Mouse (Mus musculus): ENCODE results near the gene C330007P06Rik.
"Not testable (repeated sequence)": the region's sequence is repeated elsewhere in the genome, so short reads cannot be mapped to it uniquely, and the experiment has no call there.

The C330007P06Rik gene

DNA sequence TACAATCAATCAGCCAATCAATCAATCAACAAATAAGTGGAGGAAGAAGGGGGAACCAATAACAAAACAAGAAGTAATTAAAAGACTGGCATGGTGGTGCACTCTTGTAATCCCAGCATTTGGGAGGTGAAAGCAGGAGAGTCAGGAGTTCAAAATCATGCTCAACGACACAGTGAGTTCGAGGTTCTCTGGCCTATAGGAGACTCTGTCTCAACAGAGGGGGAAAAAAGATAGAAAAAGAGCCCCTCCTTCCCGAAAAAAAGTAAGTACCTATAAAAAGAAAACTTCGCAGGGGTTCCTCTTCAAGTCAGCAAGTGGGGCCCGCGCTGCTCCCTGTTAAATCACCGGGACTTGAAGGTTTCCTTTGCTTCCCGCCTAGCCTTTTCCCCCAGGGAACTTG, at the start of gene C330007P06Rik, which contains the start of gene Ube2a:
TSS of gene C330007P06Rik (minus strand) at position 347 of the 400 bp plus-strand sequence.
TSS of gene Ube2a (plus strand) at position 136 of the 400 bp plus-strand sequence.
- no peak for DNase-seq (ENCODE audit: low read depth, low spot score)

DNA sequence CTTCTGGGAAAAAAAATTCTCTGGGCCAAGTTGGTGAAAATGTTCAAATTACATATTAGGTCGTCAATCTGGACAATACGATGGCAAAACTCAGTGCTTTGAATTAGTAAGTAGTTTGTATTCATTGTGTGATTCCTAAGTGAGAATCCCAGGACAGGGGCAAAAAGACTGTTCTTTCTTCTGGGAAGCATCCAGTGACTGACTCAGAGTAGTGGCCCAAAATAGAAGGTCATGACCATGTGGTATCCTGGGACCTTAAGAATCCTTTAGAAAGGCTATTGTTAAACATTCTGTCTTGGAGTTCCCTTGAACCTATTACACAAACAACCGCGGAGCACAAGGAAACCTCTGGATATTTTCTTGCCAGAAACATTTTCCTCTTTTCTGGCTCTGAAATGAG, 47.4 kb upstream of the C330007P06Rik start:
- DNase-seq (ENCODE audit: low read depth, low spot score): no peak

DNA sequence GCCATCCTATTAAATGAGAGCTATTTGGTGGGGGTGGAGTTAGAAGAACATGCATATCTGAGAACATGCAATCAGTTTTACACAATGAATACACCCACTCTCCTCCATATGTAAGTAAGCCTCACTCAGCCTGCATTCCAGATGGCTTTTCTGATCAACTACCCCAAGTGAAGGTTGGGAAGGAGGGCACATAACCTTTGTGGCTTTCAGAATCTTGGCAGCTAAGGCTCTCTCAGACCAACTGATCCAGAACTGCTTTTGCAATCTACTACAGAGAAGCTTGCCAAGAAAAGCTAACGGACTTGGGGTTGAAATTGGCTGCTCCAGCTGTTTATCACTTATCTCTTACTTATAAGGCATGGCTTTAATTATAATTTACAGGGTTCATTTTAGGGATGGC, 43.8 kb upstream of the C330007P06Rik start:
- no peak for DNase-seq (ENCODE audit: low read depth, low spot score)

DNA sequence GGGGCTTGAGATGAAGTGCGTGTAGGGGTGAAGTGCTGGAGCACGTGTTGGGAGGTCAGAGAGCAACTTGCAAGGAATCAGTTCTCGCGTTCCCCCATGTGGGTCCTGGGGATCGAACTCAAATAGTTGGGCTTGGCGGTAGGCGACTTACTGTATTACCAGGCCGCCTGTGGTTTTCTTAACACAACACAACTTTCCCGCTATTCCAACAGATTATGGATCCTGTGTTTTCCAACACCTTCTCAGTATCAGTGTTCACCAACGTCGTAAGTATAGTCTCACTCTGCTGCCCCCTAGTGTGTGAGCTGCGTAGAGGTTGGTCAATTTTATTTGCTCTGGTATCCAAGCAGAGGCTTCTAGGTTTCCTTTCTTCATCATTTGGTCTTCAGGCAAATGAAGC, 37.4 kb upstream of the C330007P06Rik start:
- peak; percentile 28 for DNase-seq (ENCODE audit: low read depth, low spot score)

DNA sequence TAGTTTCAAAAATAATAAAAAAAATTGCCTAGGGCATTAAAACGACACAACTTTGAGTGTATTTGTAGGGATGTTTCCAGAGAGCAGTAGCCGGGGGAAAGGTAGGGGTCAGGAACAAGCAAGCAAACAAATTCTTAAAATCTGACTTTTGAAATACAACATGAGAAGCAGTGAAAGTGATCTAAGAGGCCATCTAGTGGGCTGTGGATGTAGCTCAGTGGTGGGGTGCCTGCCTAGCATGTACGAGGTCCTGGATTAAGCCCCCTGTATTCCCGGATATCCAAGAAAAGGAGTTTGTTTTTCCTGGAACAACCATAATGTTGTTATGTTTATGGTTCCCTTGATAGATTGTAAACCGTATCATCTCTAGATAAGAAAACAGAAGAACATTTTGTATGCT, 32.6 kb upstream of the C330007P06Rik start:
- DNase-seq (ENCODE audit: low read depth, low spot score): no peak

DNA sequence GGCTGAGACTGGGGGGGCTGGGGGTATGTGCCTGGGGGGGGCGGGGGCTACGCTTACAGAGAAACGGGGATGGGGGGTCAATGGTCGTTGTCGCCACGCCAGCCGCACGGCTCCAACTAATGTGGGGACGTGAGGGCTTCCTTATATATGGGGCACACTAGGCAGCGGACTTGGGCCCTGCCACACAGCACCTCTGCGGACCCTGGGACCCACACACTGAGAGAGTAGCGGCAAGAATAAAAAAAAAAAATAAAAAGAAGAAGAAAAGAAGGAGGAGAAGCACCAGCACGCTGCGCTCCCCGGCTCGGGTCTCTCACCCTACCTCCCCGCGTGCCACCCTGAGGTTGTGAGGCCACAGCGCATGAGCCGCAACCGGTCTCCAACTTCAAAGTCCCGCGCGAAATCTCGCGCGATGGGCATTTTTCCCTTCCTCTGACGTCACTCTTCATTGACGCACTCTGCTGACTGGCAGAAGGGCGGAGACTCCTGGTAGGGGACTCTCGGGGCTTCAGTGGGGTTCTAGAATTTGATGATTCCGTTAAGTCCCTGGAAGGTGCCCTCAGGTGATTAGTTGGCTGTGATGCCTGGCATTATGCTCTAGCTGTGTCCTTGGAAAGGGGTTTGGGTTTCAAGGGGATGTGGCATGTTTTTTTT, 29.3 kb upstream of the C330007P06Rik start:
- peak; percentile 70 for DNase-seq (ENCODE audit: low read depth, low spot score)

DNA sequence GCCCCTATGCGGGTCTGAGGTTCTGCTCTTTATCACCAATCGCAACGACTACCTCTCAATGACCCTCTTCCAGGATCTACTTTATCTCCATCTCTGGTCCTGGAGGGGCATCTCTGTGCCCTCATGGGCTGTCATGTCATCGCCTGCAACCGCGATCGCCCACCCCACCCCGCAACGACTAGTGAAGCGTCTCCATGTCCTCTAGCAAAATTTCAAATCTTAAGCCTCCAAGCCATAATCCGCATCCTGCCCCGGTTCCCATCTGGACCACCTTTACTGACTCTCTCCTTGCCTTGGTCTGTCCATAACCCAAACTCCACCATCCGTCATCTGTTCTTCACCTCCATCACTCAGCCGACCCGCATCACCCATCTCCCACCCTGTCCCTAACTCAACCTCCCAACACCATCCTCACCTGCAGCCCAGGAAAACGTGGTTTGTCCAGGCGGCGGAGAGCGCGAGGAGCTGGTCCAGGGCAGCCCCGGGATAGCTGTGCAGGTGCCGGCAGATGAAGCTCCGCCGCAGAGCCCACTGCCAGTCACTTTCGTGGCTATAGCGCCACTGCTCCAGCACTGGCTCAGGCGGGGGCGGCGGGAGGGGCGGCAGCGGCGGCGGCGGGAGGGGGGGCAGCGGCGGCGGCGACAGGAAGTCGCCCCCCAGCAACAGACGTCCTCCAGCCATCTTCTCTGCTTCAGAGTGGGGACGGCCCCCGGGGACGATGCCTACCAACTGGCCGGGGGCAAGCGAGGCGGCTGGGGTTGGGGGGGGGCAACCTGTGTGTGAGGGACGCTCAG, 28.6 kb upstream of the C330007P06Rik start, which contains the start of gene Nkrf:
TSS of gene Nkrf (minus strand) at position 579 of the 794 bp plus-strand sequence.
- no peak for DNase-seq (ENCODE audit: low read depth, low spot score)

DNA sequence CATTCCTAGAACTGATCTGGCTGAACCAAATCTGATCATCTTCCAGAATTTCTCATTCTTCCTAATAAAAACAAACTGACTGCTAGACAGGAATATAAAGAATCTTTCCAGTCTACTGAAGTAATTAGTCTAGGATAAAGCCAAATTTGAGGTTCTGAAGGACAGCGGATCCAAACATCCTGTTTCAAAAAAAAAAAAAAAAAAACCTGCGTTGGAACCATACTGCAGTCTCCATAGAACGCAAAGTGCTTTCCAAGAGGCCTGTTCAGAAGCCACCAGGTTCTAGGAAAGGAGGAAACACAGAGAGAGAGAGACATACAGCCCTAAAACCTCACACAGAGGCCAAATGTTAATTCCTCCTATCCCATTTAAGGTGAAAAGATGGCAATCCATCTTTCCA, 27.7 kb upstream of the C330007P06Rik start:
- DNase-seq (ENCODE audit: low read depth, low spot score): no peak

DNA sequence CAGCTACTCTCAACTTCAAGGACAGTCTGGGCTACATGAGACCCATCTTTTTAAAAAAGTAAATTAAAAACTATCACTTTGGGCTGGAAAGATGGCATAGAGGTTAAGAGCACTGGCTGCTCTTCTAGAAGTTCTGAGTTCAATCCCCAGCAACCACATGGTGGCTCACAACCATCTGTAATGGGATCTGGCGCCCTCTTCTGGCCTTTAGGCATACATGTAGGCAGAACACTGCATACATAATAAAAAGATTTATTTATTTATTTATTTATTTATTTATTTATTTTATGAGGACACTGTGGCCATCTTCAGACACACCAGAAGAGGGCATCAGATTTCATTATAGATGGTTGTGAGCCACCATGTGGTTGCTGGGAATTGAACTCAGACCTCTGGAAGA, 25.0 kb upstream of the C330007P06Rik start:
- not testable (repeated sequence) for DNase-seq (ENCODE audit: low read depth, low spot score)

DNA sequence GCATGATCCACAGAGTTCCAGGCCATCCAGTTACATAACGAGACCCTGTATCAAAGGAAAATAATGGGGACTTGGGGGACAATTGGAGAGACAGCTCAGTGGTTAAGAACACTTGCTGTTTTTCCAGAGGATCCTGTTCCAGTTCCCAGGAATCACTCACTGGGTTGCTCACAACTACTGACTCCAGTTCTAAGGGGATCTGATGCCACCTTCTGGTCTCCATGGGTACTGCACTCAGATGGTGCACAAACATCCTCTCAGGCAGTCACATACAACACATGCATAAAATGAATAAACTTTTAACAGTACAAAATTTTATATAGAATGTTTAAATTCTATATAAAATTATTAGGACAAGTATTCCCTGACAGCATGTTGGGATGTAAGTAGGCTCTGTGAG, 10.8 kb upstream of the C330007P06Rik start:
- no peak for DNase-seq (ENCODE audit: low read depth, low spot score)

DNA sequence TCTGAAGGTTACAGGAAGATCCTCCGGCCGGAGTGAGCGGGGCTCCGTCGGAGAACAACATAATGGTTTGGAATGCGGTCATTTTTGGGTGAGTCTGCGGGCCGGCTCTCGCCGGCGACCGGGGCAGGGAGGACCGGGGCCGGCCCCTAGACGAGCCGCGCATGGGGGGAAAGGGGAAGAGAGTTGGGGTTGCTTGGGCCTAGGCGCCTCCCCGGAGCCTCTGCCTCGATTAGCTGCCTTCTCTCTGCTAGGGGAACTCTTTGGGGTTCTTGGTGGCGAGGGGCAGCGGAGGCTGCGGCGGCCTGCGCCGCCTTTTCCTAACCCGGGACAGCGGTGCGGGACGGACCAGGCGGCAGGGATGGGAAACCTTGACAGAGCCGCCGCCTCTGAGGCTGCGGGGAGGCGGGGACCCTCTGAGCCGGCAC, 805 bp upstream of the C330007P06Rik start:
- no peak for DNase-seq (ENCODE audit: low read depth, low spot score)

DNA sequence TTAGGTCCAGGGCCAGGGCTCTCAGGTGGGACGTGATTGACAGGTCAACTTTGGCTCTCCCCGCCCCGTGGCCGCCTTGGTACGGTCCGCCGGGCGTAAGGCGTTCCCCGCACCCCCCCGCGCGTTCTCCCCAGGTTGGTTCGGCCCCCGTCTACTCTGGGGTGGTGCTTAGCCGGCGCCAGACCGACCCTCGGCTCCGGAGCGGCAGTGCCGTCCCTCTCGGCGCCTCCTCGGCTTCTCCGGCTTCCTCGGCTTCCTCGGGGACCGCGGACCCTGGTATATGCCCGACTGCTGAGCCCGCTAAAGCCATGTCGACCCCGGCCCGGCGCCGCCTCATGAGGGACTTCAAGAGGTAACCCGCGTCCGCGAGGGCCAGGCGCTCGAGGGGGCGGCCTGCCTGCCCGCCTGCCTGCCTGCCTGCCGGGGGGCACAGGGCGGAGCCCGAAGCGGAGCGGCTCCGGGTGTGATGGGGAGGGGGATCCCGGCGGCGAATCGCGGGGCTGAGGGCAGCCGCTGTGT, 326 bp upstream of the C330007P06Rik start:
- peak; percentile 67 for DNase-seq (ENCODE audit: low read depth, low spot score)

DNA sequence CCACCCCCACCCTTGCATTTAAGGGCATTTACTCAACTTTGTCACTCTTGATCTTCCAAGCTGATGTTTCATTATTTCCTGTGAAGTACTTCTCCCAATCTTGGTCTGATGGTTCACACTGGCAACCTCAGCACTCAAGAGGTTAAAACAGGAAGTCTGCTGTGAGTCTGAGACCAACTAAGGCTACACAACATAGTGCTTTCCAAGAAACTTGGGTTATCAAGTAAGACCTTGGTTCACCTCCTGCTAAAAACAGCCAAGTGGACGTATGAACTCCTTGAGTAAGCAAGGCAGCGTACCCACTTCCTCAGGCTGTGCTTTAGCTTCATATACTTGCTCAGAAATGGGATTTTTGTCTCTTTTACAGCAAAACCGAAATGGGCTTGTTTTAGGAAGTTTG, 3.5 kb downstream of the C330007P06Rik start:
- no peak for DNase-seq (ENCODE audit: low read depth, low spot score)

DNA sequence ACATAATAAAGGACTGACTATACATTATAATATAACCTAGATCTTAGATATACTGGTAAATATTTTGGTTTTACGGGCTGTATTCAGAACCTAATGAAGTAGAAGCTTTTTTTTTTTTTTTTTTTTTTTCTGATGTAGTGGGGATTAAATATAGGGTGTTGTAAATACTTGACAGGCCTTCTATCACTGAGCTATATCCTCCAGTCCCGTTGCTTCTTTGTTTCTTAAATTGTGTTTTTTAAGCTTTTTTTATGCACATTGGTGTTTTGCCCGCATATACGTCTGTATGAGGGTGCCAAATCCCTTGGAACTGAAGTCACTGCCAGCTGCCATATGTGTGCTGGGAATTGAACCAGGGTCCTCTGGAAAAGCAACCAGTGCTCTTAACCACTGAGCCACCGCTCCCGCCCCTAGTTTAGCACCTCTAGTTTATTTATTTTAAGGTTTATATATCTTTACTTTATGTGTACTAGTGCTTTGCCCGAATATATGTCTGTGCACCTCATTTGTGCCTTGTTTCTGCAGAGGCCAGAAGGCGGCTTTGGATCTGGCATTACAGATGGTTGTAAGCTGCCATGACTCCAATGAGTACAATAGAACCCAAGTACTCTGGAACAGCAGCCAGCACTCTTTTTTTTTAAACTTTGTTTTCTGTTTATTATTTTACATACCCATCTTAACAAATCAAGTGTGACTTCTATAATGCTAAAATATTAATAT, 9.1 kb downstream of the C330007P06Rik start:
- DNase-seq (ENCODE audit: low read depth, low spot score): no peak

DNA sequence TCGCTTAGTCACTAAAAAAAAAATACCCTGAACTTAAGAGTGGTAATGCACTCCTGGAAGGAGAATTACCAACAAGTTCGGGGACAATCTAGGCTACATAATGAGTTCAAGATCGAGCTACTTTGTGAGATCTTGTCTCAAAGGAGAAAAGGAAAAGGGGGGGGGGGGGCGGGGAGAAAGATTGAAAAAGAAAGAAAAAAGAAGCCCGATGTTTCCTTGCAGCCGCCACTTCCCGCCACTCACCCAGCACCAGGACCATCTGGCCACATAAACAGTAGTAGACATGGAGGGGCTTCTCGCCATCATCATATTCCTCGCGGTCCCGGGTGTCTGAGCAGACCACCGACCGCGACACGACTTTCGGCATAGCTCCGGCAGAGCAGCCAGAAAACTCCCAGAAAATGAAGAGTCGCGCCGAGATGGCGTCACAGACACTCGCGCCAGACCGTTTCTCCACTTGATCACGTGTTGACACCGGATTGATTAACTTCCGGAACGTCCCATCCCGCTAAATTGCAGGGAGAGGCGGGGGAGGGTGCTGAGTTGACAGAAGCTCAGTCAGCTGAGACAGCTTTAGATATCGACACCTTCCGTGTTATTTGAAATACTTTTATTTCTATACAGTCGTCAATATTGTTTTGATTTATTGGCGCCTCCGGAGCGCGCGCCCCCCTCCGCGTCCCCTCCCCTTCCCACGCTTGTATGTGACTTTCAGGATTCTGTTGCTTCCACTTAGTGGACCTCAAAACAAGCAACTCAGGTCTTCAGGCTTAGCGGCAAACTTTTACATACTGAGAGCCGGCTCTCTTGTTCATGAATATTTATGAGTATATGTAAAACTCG, 9.9 kb downstream of the C330007P06Rik start:
- DNase-seq (ENCODE audit: low read depth, low spot score): peak; percentile 46

DNA sequence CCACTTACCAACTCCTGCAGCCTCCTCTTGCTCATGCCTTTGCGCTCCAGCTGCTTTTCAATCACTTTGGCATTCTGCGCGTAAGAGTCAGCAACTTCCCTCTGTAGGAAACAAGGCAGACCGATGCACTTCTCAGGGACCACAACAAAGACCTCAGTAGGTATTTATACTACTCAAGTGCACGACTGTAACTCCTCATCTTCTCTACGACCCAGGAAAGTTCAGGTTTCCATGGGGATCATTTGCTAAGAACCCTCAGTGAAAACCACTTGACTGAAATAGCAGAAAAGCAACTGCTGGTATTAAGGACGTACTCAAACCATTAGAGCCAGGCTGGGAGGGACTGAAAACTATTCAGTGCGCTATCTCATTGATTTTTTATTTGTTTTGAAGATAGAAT, 21.3 kb downstream of the C330007P06Rik start:
- no peak for DNase-seq (ENCODE audit: low read depth, low spot score)

DNA sequence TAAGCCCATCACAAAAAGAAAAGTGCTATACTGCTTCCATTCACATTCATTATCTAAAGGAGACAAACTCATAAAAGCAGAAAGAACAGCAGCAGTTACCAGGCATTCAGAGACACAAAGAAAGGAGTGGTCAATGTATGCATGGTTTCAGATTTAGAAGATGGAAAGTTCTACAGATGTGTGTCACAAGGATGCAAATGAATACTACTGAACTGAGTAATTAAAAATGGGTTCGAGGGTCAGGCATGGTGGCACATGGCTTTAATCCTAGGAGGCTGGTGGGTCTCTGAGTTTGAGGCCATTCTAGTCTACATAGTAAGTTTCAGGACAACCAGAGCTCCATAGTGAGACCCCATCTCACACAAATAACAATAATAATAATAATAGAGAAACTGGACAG, 26.8 kb downstream of the C330007P06Rik start:
- no peak for DNase-seq (ENCODE audit: low read depth, low spot score)

DNA sequence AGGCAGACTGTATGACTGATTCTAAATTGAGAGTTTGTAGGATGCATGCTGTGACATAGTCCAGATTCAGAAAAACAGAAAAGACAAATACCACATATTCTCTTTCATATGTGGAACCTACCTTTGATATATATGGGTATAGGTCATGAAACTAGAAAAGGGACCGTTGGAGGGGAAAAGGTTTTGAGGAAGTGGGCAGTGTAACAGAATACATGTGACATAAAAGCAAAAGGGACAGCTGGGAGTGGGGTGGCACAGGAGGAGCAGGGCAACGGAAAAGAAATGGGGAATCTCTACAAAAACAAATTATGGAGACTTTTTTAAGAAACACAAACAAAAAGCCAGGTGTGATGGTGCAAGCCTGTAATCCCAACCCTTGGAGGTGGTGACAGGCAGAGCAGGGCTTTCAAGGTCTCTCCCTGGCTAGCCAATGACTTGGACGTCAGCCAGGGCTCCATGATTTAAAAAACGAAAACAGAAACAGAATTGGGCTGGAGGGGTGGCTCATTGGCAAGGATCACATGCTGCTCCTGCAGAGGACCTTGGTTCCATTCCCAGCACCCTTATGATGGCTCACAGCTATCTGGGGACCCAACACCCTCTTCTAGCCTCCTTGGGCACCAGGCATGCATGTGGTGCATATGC, 30.4 kb downstream of the C330007P06Rik start:
- no peak for DNase-seq (ENCODE audit: low read depth, low spot score)

DNA sequence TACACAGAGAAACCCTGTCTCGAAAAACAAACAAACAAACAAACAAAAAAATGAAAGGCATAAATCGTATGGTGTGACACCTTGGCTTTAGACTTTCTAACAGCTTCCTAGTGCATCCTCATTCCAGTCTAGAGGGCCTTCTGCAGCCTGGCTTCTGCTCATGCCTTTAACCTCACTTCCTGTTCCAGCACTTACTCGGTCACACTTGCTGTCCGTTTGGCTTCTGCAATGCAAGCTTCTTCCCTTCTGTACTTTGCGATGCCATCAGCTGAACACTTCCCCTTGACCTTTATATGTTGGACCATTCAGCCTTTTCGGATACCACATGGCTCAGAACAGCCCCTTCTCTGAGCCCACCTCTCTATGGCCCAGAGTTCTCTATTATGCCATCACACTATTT, 32.2 kb downstream of the C330007P06Rik start:
- no peak for DNase-seq (ENCODE audit: low read depth, low spot score)

DNA sequence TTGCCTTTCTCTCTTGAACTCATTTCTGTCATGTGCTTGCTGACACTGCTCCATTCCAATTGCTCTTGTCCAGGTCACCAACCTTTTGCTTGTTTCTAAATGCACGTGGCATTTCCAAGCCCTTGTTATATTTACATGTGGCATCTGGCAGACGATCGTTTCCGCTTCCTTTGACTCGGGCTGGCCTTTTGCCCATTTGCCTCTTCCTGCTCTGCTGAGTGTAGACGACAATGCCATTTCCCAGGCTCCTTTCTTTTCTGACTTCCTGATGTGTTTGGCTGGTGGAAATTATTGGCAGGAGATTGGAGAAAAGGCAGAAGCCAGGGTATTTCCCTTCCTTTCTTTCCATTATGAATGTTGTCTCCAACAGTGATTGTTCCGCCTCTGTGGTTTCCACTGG, 34.5 kb downstream of the C330007P06Rik start:
- no peak for DNase-seq (ENCODE audit: low read depth, low spot score)
